Mouse (Mus musculus) layer of hippocampus, postnatal 14 days (tissue): ENCODE measurements around the gene Sft2d2. TPM values are rescaled to one million over a fixed set of nuclear protein-coding genes. Genes with fewer than 3 reads are reported as not detected.

ENCODE experiments used
- DNase-seq, 2 experiments: peaks; one replicate each; pipeline ENCODE4 v3.0.0; 2021 to 2022; ENCODE audit warnings: low spot score in 2 of 2, mixed read lengths in 1 of 2
- total RNA-seq, 2 experiments: library from RNA; stranded (reverse); gene quantifications; 2 replicates each; pipeline ENCODE4 v1.2.3; 2021

Sft2d2 gene
- total RNA-seq, 2 experiments from 2014 or later, result 8.3 to 9.7 TPM

GRCm38 (mm10) chr1:165191611-165192010, 2.6 kb downstream of the Sft2d2 start:
- peak in 1 of 2 experiments; percentile 4 for DNase-seq

GRCm38 (mm10) chr1:165190571-165191273, 3.5 kb downstream of the Sft2d2 start:
- DNase-seq, result no peak

GRCm38 (mm10) chr1:165190068-165190467, 4.2 kb downstream of the Sft2d2 start:
- no peak for DNase-seq

GRCm38 (mm10) chr1:165188806-165189580, 5.2 kb downstream of the Sft2d2 start:
- no peak for DNase-seq

DNA sequence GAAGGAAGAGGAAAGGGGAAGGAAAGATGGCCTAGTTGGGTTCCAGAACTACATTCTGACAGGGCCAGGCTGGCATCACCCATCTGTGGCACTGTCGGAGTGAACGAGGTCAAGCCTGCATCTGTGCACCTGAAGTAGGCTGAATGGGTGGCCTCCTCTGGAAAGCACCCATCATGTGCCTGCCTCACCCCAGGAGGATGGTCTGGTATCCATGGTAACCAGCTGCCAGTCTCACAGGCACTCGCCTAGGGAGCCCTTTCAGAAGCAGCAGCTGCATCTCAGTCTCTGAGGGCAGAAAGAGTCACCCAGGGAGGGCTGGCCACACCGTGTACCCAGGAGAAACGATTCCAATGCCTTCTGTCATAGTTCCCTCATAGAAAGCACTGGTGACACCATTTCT, 6.9 kb downstream of the Sft2d2 start:
- DNase-seq, result peak in 1 of 2 experiments; percentile 7

GRCm38 (mm10) chr1:165186491-165186890, 7.7 kb downstream of the Sft2d2 start:
- DNase-seq, result no peak

DNA sequence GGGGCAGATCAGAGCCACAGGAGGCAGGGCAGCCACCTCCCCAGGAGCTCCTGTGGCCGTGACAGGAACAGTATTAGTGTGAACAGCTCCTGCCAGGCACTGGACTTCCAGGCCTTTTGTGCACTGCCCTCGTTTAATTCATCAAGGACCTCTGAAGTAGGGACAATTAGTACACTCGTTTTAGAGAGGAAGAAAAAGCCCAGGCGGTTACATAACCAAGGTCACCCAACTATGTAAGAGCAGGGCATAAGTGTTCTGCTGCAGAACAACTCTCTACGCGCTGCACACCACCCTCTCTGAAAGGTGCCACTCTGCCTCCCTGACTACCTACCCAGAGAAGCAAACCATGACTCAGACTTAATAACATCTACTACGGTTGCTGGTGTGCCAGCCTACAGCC, 9.1 kb downstream of the Sft2d2 start:
- no peak for DNase-seq

DNA sequence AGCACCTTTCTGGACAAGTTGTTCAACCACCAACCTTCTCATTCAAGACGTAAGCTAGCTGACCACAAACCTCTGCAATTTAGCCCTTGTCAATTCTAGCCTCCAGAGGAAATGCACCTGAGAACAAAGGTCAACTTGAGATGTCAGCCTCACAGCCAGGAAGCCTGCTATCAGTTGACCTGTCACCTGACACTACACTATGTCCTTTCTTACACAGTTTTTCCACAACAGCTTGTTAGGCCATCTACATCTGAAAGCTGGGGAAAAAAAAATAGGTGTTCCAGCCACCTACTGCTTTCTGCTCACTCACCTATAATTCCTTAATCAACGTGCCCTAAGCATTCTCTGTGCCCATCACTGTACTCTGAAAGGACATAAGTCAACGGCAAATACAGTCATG, 10.1 kb downstream of the Sft2d2 start:
- no peak for DNase-seq

- no peak for DNase-seq
Observed at GRCm38 (mm10) chr1:165183400-165183799, 10.8 kb downstream of the Sft2d2 start.

- no peak for DNase-seq
Observed at GRCm38 (mm10) chr1:165179321-165179720, 14.9 kb downstream of the Sft2d2 start.

DNA sequence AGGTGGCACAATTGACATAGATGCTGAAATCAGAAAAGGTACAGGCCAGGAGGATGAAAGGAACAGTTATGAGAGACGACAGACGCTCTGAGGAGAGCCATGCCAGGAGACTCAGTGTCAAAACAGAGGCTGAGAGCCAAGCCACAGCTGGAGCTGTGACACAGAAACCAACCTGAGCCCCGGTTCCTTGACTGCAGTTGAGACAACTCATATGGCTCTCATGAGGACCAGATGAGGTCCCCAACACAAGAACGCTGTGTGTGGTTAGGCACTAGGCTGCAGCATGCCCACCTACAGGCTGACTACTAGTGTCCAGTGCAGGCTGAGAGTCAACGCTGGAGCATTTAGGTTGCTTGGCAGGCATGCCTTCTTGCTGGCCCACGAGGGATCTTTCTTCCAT, 16.2 kb downstream of the Sft2d2 start:
- DNase-seq, result no peak

GRCm38 (mm10) chr1:165174059-165174616, 20.1 kb downstream of the Sft2d2 start:
- no peak for DNase-seq

- DNase-seq, result no peak
Observed at GRCm38 (mm10) chr1:165171277-165171676, 23.0 kb downstream of the Sft2d2 start.

DNA sequence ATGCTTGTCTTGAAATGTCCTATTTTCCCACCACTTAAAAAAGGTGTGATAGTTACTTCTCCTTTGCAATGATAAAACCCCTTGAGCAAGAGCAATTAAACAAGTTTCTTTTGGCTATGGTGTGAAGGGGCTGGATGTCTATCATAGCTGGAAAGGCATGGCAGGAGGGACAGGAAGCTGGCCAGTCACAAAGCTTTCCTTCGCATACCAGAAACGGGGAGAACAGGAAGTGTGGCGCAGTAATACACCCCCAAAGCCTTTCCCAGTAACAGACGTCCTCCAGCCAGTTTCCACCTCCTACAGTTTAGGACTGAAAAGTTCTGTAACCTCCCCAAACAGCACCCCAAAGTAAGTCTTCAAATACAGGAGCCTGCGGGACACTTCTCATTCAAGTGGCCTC, 24.1 kb downstream of the Sft2d2 start:
- DNase-seq, result no peak

DNA sequence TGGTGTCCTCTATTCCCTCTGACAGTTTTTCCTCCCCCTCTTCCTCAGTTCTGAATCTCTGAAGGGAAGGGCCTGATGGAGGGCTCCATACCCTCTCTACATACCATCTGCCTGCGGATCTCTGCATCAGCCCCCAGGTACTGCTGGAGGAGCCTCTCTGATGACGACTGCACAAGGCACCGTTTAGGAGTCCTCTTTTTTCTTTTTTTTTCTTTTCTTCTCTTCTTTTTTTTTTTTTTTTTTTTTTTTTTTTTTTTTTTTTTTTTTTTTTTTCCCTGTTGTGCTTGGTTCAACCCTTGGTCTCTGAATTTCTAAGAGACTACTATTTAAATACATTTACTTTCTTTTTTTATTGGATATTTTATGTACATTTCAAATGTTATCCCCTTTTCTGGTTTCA, 24.8 kb downstream of the Sft2d2 start:
- no peak for DNase-seq

- DNase-seq, result no peak
Observed at GRCm38 (mm10) chr1:165164920-165165319, 29.3 kb downstream of the Sft2d2 start.

GRCm38 (mm10) chr1:165160723-165161405, 33.4 kb downstream of the Sft2d2 start, which contains the start of gene Tbx19:
TSS of gene Tbx19 (minus strand) at chr1:165160773.
- peak in 1 of 2 experiments; percentile 26 for DNase-seq

GRCm38 (mm10) chr1:165158841-165159240, 35.4 kb downstream of the Sft2d2 start:
- no peak for DNase-seq

GRCm38 (mm10) chr1:165154162-165154561, 40.1 kb downstream of the Sft2d2 start:
- DNase-seq, result no peak

DNA sequence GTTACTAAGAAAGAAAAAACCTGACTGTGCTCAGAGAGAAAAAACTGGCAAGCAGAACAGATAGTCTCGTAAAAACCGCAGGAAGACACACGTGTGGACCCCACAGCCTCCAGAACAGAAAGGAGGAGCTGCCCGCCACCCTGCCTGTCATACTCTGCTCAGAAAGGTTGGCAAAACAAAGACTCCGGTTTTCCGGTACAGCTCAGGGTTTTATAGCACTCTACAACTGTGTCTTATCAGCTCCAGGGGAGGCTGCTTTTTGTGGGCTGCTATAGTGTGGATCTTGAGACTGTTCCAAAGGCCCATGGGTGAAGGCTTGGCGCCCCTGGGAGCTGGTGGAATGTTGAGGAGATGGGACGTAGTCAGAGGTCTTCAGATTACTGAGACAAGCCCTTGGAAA, 43.0 kb downstream of the Sft2d2 start:
- DNase-seq, result no peak

DNA sequence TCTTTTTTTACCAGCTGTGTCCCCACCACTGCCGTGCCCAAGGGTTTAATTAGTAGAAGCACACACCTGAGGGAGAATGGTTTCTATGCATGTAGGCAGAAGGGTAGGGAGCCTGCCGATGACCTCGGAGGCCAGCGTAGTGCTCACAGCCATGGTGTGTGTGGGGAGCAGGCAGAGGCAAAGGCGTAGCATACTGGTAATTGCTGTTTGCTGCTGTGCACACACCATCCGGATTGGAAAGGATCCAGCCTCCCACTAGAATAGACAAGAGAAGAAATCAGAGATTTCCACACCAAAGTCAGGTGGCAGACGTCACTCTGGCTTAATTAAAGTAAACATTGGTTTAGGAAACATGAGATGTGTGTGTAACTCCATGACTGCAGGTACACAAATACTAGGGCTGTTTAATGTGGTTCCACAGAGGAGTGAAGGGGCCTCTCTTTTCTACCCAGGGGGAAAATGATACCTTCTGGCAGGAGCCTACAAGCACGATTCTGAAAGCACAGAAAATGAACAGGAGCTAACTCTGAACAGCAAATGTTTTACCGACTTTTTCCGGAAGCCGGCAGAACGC, 51.8 kb downstream of the Sft2d2 start:
- DNase-seq, result no peak
